Mouse (Mus musculus) Patski (cell line): ENCODE results near the gene Per2. TPM values are rescaled to one million over a fixed set of nuclear protein-coding genes. Genes with fewer than 3 reads are reported as not detected.

ENCODE experiments used
- ATAC-seq: fragments of 100-300 bp; one replicate; pipeline ENCODE4 v1.8.0; 2021
- CTCF ChIA-PET: fragments of 350-600 bp; sonication (Branson Sonifier 250); formaldehyde crosslinking; loops from one replicate; lab custom pipeline; 2022; ENCODE audit warnings: inconsistent platforms; lab: Charles Lee
- POLR2A ChIA-PET: fragments of 350-600 bp; sonication (Branson Sonifier 250); formaldehyde crosslinking; loops from one replicate; lab custom pipeline; 2022; ENCODE audit warnings: antibody characterized with exemption, inconsistent platforms; lab: Charles Lee
- DNase-seq: peaks from one replicate; pipeline ENCODE4 v3.0.0-alpha.2; 2011; ENCODE audit warnings: low read depth, low spot score
- H3K27me3 ChIP-seq: fragments of 371-371 bp; one replicate; pipeline ENCODE4 v1.5.1; 2021
- CTCF ChIP-seq: fragments of 100-300 bp; IDR thresholded peaks from one replicate; pipeline ENCODE4 v1.5.1; 2021
- in situ Hi-C: fragments of 300-500 bp; cut with MboI; formaldehyde crosslinking; loops from 3 replicates; pipeline ENCODE4 v1.11.1; 2018; ENCODE audit warnings: low pct_unique_long_range_greater_than_20kb, mixed read lengths
- polyA plus RNA-seq: library from polyadenylated mRNA; unstranded; gene quantifications from one replicate; pipeline ENCODE4 v1.2.3, GENCODE M21; 2021

The Per2 gene
- polyA plus RNA-seq, 1 experiment from 2014 or later = 9.7 TPM

DNA sequence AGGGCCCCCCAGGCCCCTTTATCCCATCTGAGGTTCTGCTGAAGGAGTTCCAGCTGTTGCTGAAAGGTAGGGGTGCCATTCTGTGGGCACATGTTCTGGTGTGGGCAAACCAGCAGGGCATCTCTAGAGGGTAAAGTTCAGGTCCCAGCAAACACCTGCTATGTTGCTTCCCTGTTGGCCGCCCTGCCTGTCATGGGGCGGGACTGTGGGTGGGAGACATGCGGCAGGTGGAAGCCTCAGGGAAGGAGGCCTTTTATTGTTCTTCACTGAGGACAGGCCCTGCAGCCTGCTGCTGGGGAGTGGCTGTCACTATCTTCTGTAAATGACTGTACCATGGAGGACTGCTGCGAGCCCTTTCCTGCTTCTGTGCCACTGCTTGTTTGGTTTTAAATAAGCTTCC lies 89.7 kb downstream of the Per2 start:
- DNase-seq (no peak), ATAC-seq (no peak)
- ChIA-PET CTCF (no interaction called here), POLR2A (interaction anchor here (0.9 to 1.1 kb wide), 2 partner anchors 11 to 17 kb away, joined by 3 to 4 read pairs; no protein-coding TSS in a partner anchor)
- in situ Hi-C loops = no loop called here
- TF ChIP-seq CTCF = no peak
- no peaks in the 10 kb centered on the region for H3K27me3 ChIP-seq

DNA sequence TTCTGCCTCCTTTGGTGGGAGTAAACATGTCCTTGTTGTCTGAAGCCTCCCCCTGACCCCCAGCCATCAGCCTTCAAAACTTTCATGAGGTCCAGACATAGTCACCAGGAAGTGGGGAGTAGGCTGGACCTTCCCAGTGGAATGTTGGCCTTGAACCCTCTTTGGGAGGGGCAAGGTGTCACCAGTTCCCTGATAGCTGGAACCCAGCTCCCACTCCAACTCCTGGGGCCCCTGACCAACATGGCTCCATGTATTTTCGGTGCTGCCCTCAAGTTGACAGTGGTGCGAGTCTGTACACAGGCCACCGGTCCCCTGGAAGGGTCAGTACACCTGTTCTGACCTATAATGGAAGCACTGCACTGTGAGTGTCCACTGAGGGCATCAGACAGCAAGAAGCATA lies 91.8 kb downstream of the Per2 start:
- no peak for DNase-seq
- ChIA-PET CTCF (no interaction called here), POLR2A (no interaction called here)
- in situ Hi-C loops = no loop called here
- TF ChIP-seq CTCF = no peak
- ATAC-seq = no peak
- no peaks in the 10 kb centered on the region for H3K27me3 ChIP-seq

DNA sequence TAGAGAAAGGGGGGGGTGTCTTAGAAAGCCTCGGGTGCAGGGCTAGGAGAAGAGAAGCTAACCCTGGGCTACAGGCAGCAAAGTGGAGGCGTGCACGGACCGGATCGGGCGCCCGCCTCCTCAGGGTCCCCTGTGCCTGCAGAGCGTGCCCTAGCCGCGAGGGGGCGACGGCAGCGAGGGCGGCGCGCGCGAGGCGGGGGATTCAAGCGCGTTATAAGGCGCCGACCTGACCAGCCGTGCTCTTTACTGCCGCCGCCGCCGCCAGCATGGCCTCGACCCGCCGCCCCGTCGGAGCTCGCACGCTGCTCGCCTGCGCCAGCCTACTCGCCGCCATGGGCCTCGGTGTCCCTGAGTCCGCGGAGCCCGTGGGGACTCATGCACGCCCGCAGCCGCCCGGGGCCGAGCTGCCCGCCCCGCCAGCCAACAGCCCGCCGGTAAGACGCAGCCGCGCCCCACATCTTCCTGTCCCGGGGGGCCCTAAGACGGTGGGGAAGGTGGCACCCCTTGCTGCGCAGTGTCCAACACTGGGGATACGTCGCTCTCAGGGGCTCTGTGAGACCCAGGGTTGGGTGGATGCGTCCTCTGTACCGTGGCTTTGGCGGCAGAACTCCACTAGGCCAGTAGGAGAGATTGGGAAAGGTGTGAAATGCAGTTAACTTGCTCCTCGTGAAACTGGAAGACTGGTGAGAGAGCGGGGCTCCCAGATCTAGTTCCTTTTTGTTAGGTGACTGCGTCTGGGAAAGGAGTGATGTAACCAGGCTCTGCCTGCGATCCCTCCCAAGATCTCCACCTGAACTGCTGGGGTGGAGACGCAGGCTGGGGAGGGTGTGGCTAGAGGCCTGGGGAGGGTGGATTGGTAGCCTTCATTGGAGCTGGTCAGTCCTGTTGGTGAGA lies 92.7 kb downstream of the Per2 start, which contains the start of gene Erfe:
Gene Erfe (plus strand): TSS at position 216 of the 894 bp plus-strand sequence.
- POLR2A ChIA-PET = no interaction called here
- ATAC-seq (no peak), DNase-seq (no peak)

More for the DNA sequence above, 92.7 kb downstream of the Per2 start, which contains the start of gene Erfe:
- TF ChIP-seq CTCF = no peak
- no peaks in the 10 kb centered on the region for H3K27me3 ChIP-seq
- CTCF ChIA-PET = interaction anchor here (1.3 kb wide), 1 partner anchor 10 kb away, joined by 3 read pairs; no protein-coding TSS in a partner anchor
- in situ Hi-C loops = no loop called here

Other genes with a start within 250 kb of the Per2 start
- 94.5 TPM for gene Ube2f, start 209.0 kb downstream of the Per2 start, polyA plus RNA-seq
- gene Scly, start 161.0 kb downstream of the Per2 start, polyA plus RNA-seq = 98.6 TPM
- 0.14 TPM for gene Espnl, start 137.2 kb downstream of the Per2 start, polyA plus RNA-seq
- gene Klhl30, start 108.3 kb downstream of the Per2 start, polyA plus RNA-seq = 27.2 TPM
- gene Erfe, start 92.9 kb downstream of the Per2 start, polyA plus RNA-seq = 0.50 TPM
- 82.4 TPM for gene Ilkap, start 60.5 kb downstream of the Per2 start, polyA plus RNA-seq
- 52.9 TPM for gene Hes6, start 45.3 kb downstream of the Per2 start, polyA plus RNA-seq
- 19.0 TPM for gene Traf3ip1, start 35.3 kb upstream of the Per2 start, polyA plus RNA-seq
- gene Asb1, start 81.2 kb upstream of the Per2 start, polyA plus RNA-seq = 15.4 TPM